Mouse (Mus musculus): Measurements from ENCODE around the gene Olfr545.

DNA sequence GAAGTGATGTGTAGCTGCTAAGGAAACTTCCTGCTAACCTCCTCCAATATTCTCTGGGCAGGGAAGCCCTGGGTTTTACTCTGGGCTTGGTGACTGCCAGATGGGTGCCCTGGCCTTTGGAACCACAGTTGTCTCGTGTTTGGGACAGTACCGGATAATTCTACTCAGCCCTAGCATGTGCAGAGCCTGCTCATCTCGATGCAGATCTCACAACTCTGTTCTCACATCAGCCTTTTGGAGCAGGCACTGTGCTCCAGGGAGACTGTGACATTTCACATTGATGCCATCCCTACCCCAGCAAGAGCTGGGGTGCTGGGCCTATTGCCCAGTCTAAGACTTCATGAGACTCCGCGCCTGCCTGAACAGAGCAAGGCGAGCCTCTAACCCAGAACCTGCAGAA is 9.3 kb upstream of the Olfr545 start:
- TF ChIP-seq CTCF (IDR thresholded peaks at IDR 0.05; ENCODE audit: low read depth) (no peak), EP300 (IDR thresholded peaks at IDR 0.05; ENCODE audit: low read depth) (no peak)

Measured in liver, postnatal 0 days (tissue).